ENCODE assay signal across 7 mouse cellular contexts in genomic region chr2:37422306-37423304, GRCm38 (mm10). TPM values are rescaled to one million over a fixed set of nuclear protein-coding genes. Genes with fewer than 3 reads are reported as not detected.
DNase-seq lines count a peak whose midpoint lies in the region; ATAC-seq lines count a peak whose summit lies in the region.

Gene Rc3h2 (minus strand): TSS chr2:37422903.

- no peaks in the 10 kb centered on the region for H3K27me3 ChIP-seq in intestine, embryonic 15.5 days (replicated peaks)
- no peaks in the 10 kb centered on the region for H3K27me3 ChIP-seq in midbrain, embryonic 10.5 days (ENCODE audit: low read depth, poor library complexity, severe bottlenecking)

- intact Hi-C loops in gastrocnemius, postnatal 36 days (cut with DNase I) = no loop called here
- intact Hi-C loops in left cerebral cortex, postnatal 25 days (cut with DNase I) = no loop called here

- peak within 1 kb of the TSS; percentile 91 for H3K9ac ChIP-seq in intestine, embryonic 15.5 days

- no peaks in the 10 kb centered on the region for H3K4me1 ChIP-seq in intestine, embryonic 15.5 days (replicated peaks)
- H3K4me1 ChIP-seq in midbrain, embryonic 10.5 days = peaks cover 14% of the 10 kb centered on the region

- no peaks in the 10 kb centered on the region for H3K9me3 ChIP-seq in intestine, embryonic 15.5 days
- H3K9me3 ChIP-seq in midbrain, embryonic 10.5 days (replicated peaks) = no peaks in the 10 kb centered on the region

- peak within 1 kb of the TSS; percentile 96 for H3K27ac ChIP-seq in intestine, embryonic 15.5 days
- peak within 1 kb of the TSS; percentile 99 for H3K27ac ChIP-seq in midbrain, embryonic 10.5 days (replicated peaks)

- WGBS in intestine, embryonic 15.5 days = under 1% methylated on average over 70 of the region's 75 CpGs
- under 1% methylated on average over 75 of the region's 75 CpGs for WGBS in midbrain, embryonic 10.5 days

- peak within 1 kb of the TSS; percentile 93 for H3K4me3 ChIP-seq in intestine, embryonic 15.5 days (replicated peaks)
- peak within 1 kb of the TSS; percentile 95 for H3K4me3 ChIP-seq in midbrain, embryonic 10.5 days

- peak within 1 kb of the TSS; percentile 76 for H3K4me2 ChIP-seq in intestine, embryonic 15.5 days (replicated peaks)

- peak; percentile 97 for DNase-seq in adrenal gland, adult 2 months
- peak; percentile 96 for DNase-seq in embryo, embryonic 11.5 days (ENCODE audit: low read depth, low spot score)
- peak; percentile 88 to 91 for DNase-seq in gastrocnemius, postnatal 36 days
- DNase-seq in left cerebral cortex, postnatal 25 days (ENCODE audit: low spot score in 2 of 2) = peak; percentile 96 to 98
- DNase-seq in midbrain, embryonic 10.5 days (ENCODE audit: low spot score) = peak; percentile 96
- peak; percentile 87 for DNase-seq in right cerebral cortex, postnatal 4 days

- H3K36me3 ChIP-seq in intestine, embryonic 15.5 days = no peaks in the 10 kb centered on the region
- H3K36me3 ChIP-seq in midbrain, embryonic 10.5 days = peaks cover 33% of the 10 kb centered on the region

- ATAC-seq in intestine, embryonic 15.5 days = peak; percentile 98

RNA-seq across cellular contexts. Expression of gene Rc3h2, which starts in this region (rescaled TPM):
- 10 to 100 TPM; 39.2 to 40.2 TPM for total RNA-seq in adrenal gland, adult 2 months (2021)
- polyA plus RNA-seq in adrenal gland, adult 2 months (2012; rRNA removed) = 2.0 and 3.1 TPM in 2 replicates
- total RNA-seq in gastrocnemius, postnatal 36 days (2021) = 10 to 100 TPM; 39.3 to 41.5 TPM
- 10.8 and 12.1 TPM in 2 replicates for polyA plus RNA-seq in intestine, embryonic 15.5 days (2015; fragmentation: Nextera tagmentation; extraction: Ambion mirVana)
- 10 to 100 TPM; 84.5 to 97.3 TPM for total RNA-seq in left cerebral cortex, postnatal 25 days (2021)
- 16.1 and 19.7 TPM in 2 replicates for polyA plus RNA-seq in midbrain, embryonic 10.5 days (2016; fragmentation: Nextera tagmentation; extraction: Ambion mirVana)

Comparison
In these comparisons a context has a peak if more than half of its experiments do, and no peak if none do; other contexts are left out.
1. Peak in every context shown above with its lines: DNase-seq, ATAC-seq, H3K4me3 ChIP-seq and H3K27ac ChIP-seq.